Mouse (Mus musculus): ENCODE measurements around the gene Ndufc1. TPM values are rescaled to one million over a fixed set of nuclear protein-coding genes. Genes with fewer than 3 reads are reported as not detected.

Gene Ndufc1
- polyA plus RNA-seq, 1 experiment from 2014 or later = 652 TPM

GRCm38 (mm10) chr3:51375307-51376265 is 33.2 kb downstream of the Ndufc1 start:
- CTCF ChIA-PET = interaction anchor here (0.7 to 8.5 kb wide), 11 partner anchors 9 to 141 kb away, joined by 3 to 89 read pairs (median 4); partner anchors contain the start of genes Naa15 and Ndufc1
- ATAC-seq (no peak), DNase-seq (ENCODE audit: low read depth, low spot score) (no peak)
- peak; percentile 90 for TF ChIP-seq CTCF (IDR thresholded peaks at IDR 0.05)
- no peaks in the 10 kb centered on the region for H3K27me3 ChIP-seq
- POLR2A ChIA-PET = interaction anchor here (0.6 to 0.7 kb wide), 2 partner anchors 30 to 1121 kb away, joined by 3 read pairs; no protein-coding TSS in a partner anchor
- in situ Hi-C loops (cut with MboI; ENCODE audit: low pct_unique_long_range_greater_than_20kb) = loop anchor here (5.0 to 10.0 kb wide), 3 partner anchors 37 to 869 kb away; no protein-coding TSS in a partner anchor

- H3K27me3 ChIP-seq = no peaks in the 10 kb centered on the region
- no peak for ATAC-seq
- DNase-seq (ENCODE audit: low read depth, low spot score) = no peak
- CTCF ChIA-PET = interaction anchor here (1.0 to 8.5 kb wide), 6 partner anchors 9 to 37 kb away, joined by 3 to 89 read pairs (median 4); partner anchors contain the start of genes Mgarp, Naa15 and Ndufc1
- in situ Hi-C loops (cut with MboI; ENCODE audit: low pct_unique_long_range_greater_than_20kb) = loop anchor here (10.0 kb wide), 1 partner anchor 871 kb away; no protein-coding TSS in a partner anchor
- peak; percentile 53 for TF ChIP-seq CTCF (IDR thresholded peaks at IDR 0.05)
- POLR2A ChIA-PET = interaction anchor here (0.6 to 1.3 kb wide), 3 partner anchors 11 to 37 kb away, joined by 3 to 4 read pairs (median 4); partner anchors contain the start of gene Ndufc1
These were observed 35.2 kb downstream of the Ndufc1 start for GRCm38 (mm10) chr3:51373544-51373943.

DNA sequence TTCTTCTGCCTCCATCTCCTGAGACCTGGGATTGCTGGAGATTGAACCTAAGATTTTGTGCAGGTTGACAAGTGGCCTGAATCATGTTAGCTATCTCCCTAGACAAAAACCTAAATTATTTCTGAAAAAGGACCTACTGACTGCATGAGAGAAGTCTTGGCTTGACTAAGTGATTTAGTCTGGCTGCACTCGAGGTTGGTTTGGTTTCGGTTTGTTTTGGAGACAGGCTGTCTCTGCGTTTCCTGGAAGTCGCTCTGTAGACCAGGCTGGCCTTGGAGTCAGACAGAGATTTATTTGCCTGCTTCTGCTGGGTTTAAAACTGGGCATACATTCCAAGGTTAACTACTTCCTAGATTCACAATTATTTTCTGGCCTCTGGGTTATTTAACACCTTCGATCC is 35.9 kb downstream of the Ndufc1 start:
- in situ Hi-C loops (cut with MboI; ENCODE audit: low pct_unique_long_range_greater_than_20kb) = loop anchor here (10.0 kb wide), 1 partner anchor 872 kb away; no protein-coding TSS in a partner anchor
- DNase-seq (ENCODE audit: low read depth, low spot score) = no peak
- CTCF ChIA-PET = interaction anchor here (1.5 to 8.5 kb wide), 2 partner anchors 23 to 38 kb away, joined by 4 to 89 read pairs; partner anchors contain the start of genes Mgarp, Naa15 and Ndufc1
- no peak for TF ChIP-seq CTCF (IDR thresholded peaks at IDR 0.05)
- no peak for ATAC-seq
- POLR2A ChIA-PET = interaction anchor here (1.3 kb wide), 1 partner anchor 36 kb away, joined by 4 read pairs; the partner anchor contains the start of gene Ndufc1
- H3K27me3 ChIP-seq = no peaks in the 10 kb centered on the region

DNA sequence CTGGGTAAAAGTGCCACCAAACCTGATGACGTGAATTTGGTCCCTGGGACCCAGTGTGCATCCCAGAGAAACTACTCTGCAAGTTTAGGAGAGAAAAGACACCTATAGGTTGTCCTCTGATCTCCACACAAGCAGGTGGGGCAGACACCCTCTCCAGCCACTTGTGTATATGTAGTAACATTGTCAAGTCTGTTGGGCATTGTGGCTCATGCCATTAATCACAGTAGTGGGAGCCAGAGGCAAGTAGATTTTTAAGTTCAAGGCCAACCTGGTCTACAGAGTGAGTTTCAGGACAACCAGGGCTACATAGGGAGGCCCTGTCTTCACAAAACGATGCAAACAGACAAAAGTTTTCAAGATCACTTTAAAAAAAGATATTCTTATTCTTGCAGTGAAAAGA is 37.0 kb downstream of the Ndufc1 start:
- in situ Hi-C loops (cut with MboI; ENCODE audit: low pct_unique_long_range_greater_than_20kb) = loop anchor here (10.0 kb wide), 1 partner anchor 873 kb away; no protein-coding TSS in a partner anchor
- no peak for TF ChIP-seq CTCF (IDR thresholded peaks at IDR 0.05)
- no peaks in the 10 kb centered on the region for H3K27me3 ChIP-seq
- CTCF ChIA-PET = interaction anchor here (1.2 to 8.5 kb wide), 2 partner anchors 24 to 39 kb away, joined by 3 to 89 read pairs; partner anchors contain the start of genes Mgarp, Naa15 and Ndufc1
- ATAC-seq = no peak
- no peak for DNase-seq (ENCODE audit: low read depth, low spot score)
- POLR2A ChIA-PET = no interaction called here

- no peak for ATAC-seq
- ChIA-PET CTCF (interaction anchor here (1.2 to 1.9 kb wide), 4 partner anchors 12 to 134 kb away, joined by 3 to 8 read pairs (median 4); no protein-coding TSS in a partner anchor), POLR2A (no interaction called here)
- in situ Hi-C loops (cut with MboI; ENCODE audit: low pct_unique_long_range_greater_than_20kb) = loop anchor here (5.0 kb wide), 1 partner anchor 81 kb away; no protein-coding TSS in a partner anchor
- no peak for DNase-seq (ENCODE audit: low read depth, low spot score)
- no peak for TF ChIP-seq CTCF (IDR thresholded peaks at IDR 0.05)
- no peaks in the 10 kb centered on the region for H3K27me3 ChIP-seq
These were observed 40.8 kb downstream of the Ndufc1 start for GRCm38 (mm10) chr3:51368011-51368410.

GRCm38 (mm10) chr3:51366926-51367325 is 41.9 kb downstream of the Ndufc1 start:
- in situ Hi-C loops (cut with MboI; ENCODE audit: low pct_unique_long_range_greater_than_20kb) = loop anchor here (5.0 kb wide), 1 partner anchor 80 kb away; no protein-coding TSS in a partner anchor
- POLR2A ChIA-PET = interaction anchor here (0.5 kb wide), 1 partner anchor 142 kb away, joined by 3 read pairs; no protein-coding TSS in a partner anchor
- no peaks in the 10 kb centered on the region for H3K27me3 ChIP-seq
- TF ChIP-seq CTCF (IDR thresholded peaks at IDR 0.05) = no peak
- no peak for DNase-seq (ENCODE audit: low read depth, low spot score)
- CTCF ChIA-PET = interaction anchor here (1.4 to 3.4 kb wide), 5 partner anchors 23 to 132 kb away, joined by 5 to 33 read pairs (median 13); partner anchors contain the start of gene Ndufc1
- ATAC-seq = no peak

GRCm38 (mm10) chr3:51365517-51365882 is 43.3 kb downstream of the Ndufc1 start:
- in situ Hi-C loops (cut with MboI; ENCODE audit: low pct_unique_long_range_greater_than_20kb) = loop anchor here (5.0 kb wide), 1 partner anchor 78 kb away; no protein-coding TSS in a partner anchor
- ChIA-PET CTCF (interaction anchor here (0.6 to 4.3 kb wide), 19 partner anchors 10 to 136 kb away, joined by 3 to 33 read pairs (median 8); partner anchors contain the start of gene Ndufc1), POLR2A (interaction anchor here (0.9 to 1.4 kb wide), 3 partner anchors 31 to 69 kb away, joined by 3 read pairs; no protein-coding TSS in a partner anchor)
- no peak for DNase-seq (ENCODE audit: low read depth, low spot score)
- peak; percentile 53 for TF ChIP-seq CTCF (IDR thresholded peaks at IDR 0.05)
- ATAC-seq = peak; percentile 64
- H3K27me3 ChIP-seq = no peaks in the 10 kb centered on the region

GRCm38 (mm10) chr3:51364703-51365516 is 43.9 kb downstream of the Ndufc1 start:
- ChIA-PET POLR2A (interaction anchor here (0.6 to 1.4 kb wide), 4 partner anchors 11 to 68 kb away, joined by 3 read pairs; no protein-coding TSS in a partner anchor), CTCF (interaction anchor here (0.9 to 4.3 kb wide), 21 partner anchors 10 to 168 kb away, joined by 3 to 33 read pairs (median 7); partner anchors contain the start of gene Ndufc1)
- H3K27me3 ChIP-seq = no peaks in the 10 kb centered on the region
- peak; percentile 97 for TF ChIP-seq CTCF (IDR thresholded peaks at IDR 0.05)
- DNase-seq (ENCODE audit: low read depth, low spot score) = peak; percentile 48
- in situ Hi-C loops (cut with MboI; ENCODE audit: low pct_unique_long_range_greater_than_20kb) = loop anchor here (5.0 kb wide), 1 partner anchor 78 kb away; no protein-coding TSS in a partner anchor
- peak; percentile 89 for ATAC-seq

DNA sequence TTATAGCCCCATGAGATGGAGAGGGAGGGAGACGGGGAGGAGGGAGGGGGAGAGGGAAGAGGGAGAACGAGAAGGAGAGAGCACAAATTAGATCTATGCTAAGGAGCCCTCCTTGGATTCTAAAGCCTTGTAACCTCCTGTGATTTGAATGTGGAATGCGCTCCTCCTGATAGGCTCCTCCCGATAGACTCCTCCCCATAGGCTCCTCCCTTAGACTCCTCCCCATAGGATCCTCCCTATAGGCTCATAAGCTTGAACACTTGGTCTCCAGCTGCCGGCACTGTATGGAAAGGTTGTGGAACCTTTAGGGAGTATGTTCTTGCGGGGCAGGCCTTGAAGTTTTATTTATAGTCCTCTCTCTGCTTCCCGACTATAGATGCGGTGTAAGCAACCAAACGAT is 47.7 kb downstream of the Ndufc1 start:
- TF ChIP-seq CTCF (IDR thresholded peaks at IDR 0.05) = no peak
- ATAC-seq (no peak), DNase-seq (ENCODE audit: low read depth, low spot score) (no peak)
- ChIA-PET CTCF (no interaction called here), POLR2A (no interaction called here)
- no peaks in the 10 kb centered on the region for H3K27me3 ChIP-seq
- in situ Hi-C loops (cut with MboI; ENCODE audit: low pct_unique_long_range_greater_than_20kb) = no loop called here
